Mouse (Mus musculus) cortical plate, adult 2 months (tissue): ENCODE measurements around the gene Bach2.

Experiments
- CTCF ChIP-seq: fragments of 200-500 bp; IDR thresholded peaks from 2 replicates; pipeline ENCODE4 v1.5.1; 2011; ENCODE audit warnings: mild to moderate bottlenecking, control low read depth, low read length; ENCODE audit not compliant: insufficient read depth; ENCODE audit errors: extremely low read depth
- POLR2A ChIP-seq: fragments of 200-500 bp; IDR thresholded peaks from 2 replicates; pipeline ENCODE4 v1.6.1; 2011; ENCODE audit warnings: mild to moderate bottlenecking, low read length, control low read depth; ENCODE audit not compliant: insufficient read depth; ENCODE audit errors: extremely low read depth

DNA sequence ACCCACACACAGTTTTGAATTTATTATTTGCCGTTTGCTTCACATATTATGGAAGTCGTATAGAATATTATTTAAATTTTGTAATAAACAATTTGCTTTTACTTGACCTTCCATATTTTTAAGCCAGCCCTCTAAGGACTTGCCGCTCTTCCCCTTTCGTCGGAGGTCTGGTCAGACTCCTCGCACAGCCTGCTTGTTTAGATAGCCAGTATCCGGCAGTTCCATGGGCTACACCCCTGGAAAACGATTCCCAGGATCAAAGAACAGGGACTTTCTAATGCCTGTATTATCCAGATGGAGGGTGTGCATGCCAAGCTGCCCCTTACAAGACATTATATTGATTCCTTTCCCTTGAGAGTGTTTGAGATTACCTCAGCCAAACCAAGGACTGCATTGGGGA is 113.8 kb downstream of the Bach2 start:
- TF ChIP-seq CTCF (no peak), POLR2A (no peak)
